Mouse (Mus musculus) c-Kit-positive CD71-positive TER-119-positive erythroid progenitor cells, embryonic 14.5 days (primary cell): ENCODE measurements around the gene Asb16.
A peak's percentile ranks its signal among the peaks of the same experiment; 100 is the strongest.
"Not testable (repeated sequence)": the region's sequence is repeated elsewhere in the genome, so short reads cannot be mapped to it uniquely, and the experiment has no call there.

Experiments used
- DNase-seq: peaks from one replicate; pipeline ENCODE4 v3.0.0-alpha.2; 2013; ENCODE audit warnings: low spot score

Asb16 gene

DNA sequence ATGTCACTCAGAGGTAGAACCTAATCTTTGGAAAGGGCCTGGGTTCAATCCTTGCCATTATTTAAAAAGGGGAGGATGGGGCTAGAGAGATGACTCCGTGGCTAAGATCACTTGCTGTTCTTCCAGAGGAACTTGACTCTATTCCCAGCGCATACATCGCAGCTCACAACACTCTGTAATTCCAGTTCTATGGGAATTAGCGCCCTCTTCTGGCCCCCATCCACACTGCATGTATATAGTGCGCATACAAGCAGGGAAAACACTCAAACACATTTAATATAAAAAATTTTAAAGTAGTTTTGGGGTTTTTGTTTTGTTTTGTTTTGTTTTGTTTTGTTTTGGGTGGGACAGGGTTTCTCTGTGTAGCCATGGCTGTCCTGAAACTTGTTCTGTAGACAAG is 26.7 kb upstream of the Asb16 start:
- no peak for DNase-seq

GRCm38 (mm10) chr11:102244926-102245449 is 23.6 kb upstream of the Asb16 start:
- DNase-seq, result no peak

GRCm38 (mm10) chr11:102245581-102246272 is 22.8 kb upstream of the Asb16 start:
- DNase-seq, result no peak

DNA sequence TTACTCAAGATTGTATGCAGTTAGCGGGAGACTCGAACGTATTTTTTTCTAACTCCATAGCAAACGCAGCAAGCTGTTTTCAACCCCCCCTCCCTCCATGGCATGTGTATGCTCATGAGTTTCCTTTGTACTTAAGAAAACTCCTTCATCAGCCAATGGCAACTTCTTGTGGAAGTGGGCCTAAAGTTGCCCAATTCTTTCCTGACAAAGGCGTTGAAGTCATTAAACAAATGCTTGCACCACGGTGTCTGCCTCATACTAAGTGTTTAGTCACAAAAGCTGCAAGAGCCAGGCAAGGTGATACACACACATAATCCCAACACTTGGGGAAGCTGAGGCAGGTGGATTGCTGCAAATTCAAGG is 22.3 kb upstream of the Asb16 start:
- DNase-seq, result no peak

- no peak for DNase-seq
Observed at GRCm38 (mm10) chr11:102246871-102247270, 21.7 kb upstream of the Asb16 start.

DNA sequence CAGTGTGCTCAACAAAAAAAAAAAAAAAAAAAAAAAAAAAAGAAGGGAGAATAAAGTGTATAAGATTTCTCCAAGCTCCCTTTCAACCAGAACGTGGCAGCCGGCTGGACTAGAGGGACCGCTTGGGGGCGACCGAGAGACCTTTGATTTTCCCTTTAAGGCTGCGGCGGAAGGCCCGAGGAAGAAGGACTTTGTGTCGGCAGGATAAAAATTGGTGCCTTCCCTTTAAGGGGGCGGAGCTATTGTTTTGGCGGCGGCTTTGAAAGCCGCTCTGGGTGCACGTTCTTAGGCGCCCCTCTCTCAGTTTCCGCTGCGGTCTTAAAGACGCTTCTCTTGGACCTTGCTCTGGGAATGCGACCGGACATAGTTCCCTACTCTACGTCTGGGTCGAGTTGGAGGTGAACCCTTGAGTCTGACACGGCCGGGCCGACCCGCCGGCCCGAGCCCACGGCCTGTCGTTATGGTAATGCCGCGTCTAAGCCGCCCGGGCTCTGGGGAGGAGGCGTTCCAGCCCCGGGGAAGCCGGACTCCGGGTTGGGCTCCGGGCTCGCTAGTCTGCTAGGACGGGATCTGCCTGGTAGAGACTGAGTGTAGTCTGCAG is 19.8 kb upstream of the Asb16 start, which contains the start of gene BC030867:
BC030867 (plus strand) TSS at position 253 of the 601 bp plus-strand sequence.
- peak; percentile 99 for DNase-seq

GRCm38 (mm10) chr11:102249351-102250090 is 19.0 kb upstream of the Asb16 start:
- DNase-seq, result no peak

DNA sequence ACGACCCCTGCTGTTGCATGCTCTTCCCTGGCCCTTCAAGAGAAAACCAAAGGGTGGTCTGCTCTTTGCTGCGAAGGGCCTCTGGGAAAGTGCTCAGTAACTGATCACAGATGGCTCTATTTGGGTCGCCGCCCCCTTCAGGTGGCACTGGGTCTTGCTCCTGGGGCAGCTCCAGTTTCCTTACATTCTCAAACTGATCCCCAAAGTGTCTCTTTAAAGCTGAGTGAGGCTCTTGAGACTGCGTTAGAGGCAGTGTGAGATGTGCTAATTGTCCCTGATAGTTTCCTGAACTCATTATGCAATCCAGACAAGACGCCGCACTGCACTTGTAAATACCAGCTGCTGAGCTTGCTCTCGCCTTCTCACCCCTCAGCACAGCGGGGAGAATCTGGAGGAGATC is 11.0 kb upstream of the Asb16 start:
- no peak for DNase-seq

GRCm38 (mm10) chr11:102258095-102258494 is 10.4 kb upstream of the Asb16 start:
- DNase-seq, result no peak

DNA sequence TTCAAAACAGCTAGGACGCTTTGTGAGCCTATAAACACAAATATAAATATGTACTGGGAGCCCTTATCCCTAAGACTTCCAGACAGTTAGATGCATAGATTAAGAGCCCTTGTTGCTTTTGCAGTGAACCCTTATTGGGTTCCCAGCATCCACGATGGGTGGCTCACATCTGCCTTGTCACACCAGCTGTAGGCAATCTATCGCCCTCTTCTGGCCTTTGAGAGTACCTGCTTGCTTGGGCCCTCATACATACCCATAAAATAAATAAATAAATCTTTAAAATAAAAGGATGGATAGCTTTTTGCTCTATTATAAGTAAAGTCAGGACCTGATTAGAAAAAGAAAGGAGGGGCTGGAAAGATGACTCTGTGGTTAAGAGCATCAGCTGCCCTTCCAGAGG is 10.0 kb upstream of the Asb16 start:
- DNase-seq, result no peak

DNA sequence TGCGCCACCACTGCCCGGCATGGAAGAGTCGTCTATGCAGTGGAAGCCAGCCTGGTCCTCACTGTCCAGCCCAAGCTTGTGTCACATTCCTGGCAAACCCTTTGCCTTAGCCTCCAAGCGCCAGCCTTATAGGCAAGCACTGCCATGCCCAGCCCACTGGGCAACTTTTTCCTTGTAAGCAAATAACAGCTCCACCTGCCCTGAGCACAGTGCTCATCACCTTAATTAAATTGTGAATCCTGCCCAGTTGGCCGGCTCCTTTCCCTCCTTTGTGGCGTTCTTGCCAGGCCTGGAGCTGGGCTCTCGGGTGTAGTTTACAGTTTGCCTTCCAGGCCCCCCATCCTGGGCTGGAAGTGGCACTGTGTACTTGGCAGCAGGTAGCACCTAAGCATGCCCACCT is 5.3 kb upstream of the Asb16 start:
- no peak for DNase-seq

DNA sequence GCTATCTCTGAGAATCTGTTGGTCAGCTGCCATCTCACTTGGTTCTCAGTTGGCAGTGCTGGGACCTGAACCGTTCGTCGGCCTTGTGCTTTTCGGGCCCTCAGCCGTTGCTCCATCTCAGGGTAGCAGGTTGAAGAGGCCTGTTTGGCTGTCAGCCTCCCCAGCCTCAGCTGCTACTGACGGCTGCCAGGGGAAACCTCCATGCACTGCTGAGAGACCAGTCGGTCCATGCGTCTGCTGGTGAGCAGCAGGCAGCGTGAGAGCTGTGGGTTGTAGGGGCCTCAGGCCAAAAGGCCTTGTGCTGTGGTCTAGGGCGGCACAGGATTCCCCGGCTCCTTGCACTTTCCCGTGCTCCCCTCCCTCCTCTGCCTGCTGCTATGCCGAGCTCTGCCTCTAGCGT is 2.7 kb upstream of the Asb16 start:
- no peak for DNase-seq

GRCm38 (mm10) chr11:102266631-102267355 is 1.8 kb upstream of the Asb16 start:
- no peak for DNase-seq

DNA sequence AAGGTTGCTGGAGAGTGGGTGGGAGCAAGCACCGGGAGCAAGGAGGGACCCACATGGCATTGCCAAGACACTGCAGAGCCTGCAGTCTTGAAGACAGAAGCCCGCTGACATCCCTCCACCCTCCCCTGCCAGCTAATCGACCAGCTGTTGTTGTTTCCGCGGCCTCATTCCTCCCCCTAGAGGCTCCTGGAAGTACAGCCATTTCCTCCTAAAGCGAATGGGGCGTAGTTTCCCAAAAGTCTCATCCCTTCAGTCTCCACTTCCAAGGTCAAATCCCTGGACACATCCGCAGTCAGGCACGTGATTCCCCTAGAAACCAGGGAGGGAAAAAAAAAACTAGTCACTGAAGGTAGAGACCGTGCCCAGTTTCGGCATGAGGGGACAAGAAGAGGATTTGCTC is 1.1 kb upstream of the Asb16 start:
- no peak for DNase-seq

DNA sequence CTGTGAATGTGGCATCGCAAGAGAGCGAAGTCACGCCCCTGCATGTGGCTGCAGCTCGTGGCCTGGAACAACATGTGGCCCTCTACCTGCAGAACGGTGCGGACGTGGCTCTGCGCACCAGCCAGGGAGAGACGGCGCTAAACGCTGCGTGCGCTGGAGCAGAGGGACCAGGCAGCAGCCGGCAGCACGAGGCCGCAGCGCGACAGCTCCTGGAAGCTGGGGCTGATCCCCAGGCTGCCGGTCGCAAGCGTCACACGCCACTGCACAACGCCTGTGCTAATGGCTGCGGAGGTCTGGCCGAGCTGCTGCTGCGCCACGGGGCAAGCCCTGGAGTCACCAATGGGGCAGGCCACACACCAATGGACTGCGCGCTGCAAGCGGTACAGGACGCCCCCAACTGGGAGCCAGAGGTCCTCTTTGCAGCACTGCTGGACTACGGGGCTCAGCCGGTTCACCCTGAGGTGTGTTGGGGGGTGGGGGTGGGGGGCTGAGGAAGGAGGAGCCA is 7.9 kb downstream of the Asb16 start:
- DNase-seq, result no peak

DNA sequence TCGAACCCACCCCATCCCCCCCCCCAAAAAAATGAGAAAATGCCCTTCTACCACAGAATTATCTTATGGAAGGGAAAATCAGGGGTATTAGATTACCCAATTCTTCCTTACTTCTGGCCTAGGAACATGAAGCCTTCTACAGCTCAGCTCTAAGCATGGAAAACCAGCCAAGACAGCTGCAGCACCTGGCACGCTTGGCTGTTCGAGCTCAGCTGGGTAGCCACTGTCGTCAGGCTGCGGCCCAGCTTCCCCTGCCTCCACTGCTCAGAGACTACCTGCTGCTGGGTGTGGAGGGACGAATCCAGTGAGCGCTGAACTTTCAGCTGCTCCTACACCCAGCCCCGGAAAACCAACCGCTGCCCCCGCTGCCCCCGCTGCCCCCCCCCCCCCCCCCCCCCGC is 9.2 kb downstream of the Asb16 start:
- no peak for DNase-seq

DNA sequence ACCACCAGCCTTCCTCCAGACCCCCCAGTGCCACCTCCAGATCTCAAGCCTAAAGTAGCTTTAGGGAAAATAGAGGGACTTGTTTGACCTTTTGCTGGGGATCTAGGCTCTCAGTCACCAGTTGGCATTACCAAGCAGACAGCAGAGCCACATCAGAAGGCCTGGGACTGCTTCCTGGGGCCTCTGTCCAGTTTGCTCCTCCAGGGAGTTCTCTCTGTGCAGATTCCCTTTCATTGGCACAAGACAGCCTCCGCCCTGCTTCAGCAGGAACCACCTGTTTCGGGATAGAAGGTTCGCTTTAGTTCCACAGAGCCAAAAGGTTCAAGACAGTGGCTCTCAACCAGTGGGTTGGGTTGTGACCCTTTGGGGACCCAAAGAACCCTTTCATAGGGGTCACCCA is 11.1 kb downstream of the Asb16 start:
- no peak for DNase-seq

GRCm38 (mm10) chr11:102280267-102280666 is 11.7 kb downstream of the Asb16 start:
- DNase-seq, result not testable (repeated sequence)

DNA sequence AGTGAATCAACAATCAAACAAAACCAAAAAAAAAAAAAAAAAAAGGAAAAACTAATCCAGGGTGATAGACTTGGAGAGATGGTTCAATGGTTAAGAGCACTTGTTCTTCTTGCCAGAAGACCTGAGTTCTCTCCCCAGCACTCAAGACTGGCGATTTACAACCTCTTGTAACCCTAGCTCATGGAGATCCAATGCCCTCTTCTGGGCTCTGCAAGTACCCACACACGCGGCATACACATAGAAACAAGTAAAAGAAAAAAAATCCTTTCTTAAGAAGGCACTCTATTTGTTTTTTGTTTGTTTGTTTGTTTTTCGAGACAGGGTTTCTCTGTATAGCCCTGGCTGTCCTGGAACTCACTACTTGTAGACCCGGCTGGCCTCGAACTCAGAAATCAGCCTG is 15.4 kb downstream of the Asb16 start:
- DNase-seq, result no peak

GRCm38 (mm10) chr11:102284501-102285094 is 16.1 kb downstream of the Asb16 start, which contains the start of gene Tmub2:
TSS of gene Tmub2 (plus strand) at chr11:102284931.
- DNase-seq, result peak; percentile 100

GRCm38 (mm10) chr11:102285095-102285834 is 16.7 kb downstream of the Asb16 start:
- DNase-seq, result no peak
